Mouse (Mus musculus): ENCODE measurements around the gene Tssk1. TPM values are rescaled to one million over a fixed set of nuclear protein-coding genes. Genes with fewer than 3 reads are reported as not detected.

Tssk1 gene
- polyA plus RNA-seq, 1 experiment from 2014 or later: not detected

Other genes starting within 250 kb of the Tssk1 start
- gene Ccdc74a, start 247.8 kb upstream of the Tssk1 start, polyA plus RNA-seq (2015; fragmentation: Nextera tagmentation; extraction: Ambion mirVana): 8.7 and 10.4 TPM in 2 replicates
- 53.3 and 56.4 TPM in 2 replicates for gene Med15, start 161.3 kb upstream of the Tssk1 start, polyA plus RNA-seq (2015; fragmentation: Nextera tagmentation; extraction: Ambion mirVana)
- gene Klhl22, start 134.6 kb upstream of the Tssk1 start, polyA plus RNA-seq (2015; fragmentation: Nextera tagmentation; extraction: Ambion mirVana): 88.8 and 97.7 TPM in 2 replicates
- 30.9 and 39.0 TPM in 2 replicates for gene Scarf2, start 96.9 kb upstream of the Tssk1 start, polyA plus RNA-seq (2015; fragmentation: Nextera tagmentation; extraction: Ambion mirVana)
- gene B830017H08Rik, start 61.1 kb upstream of the Tssk1 start, polyA plus RNA-seq (2015; fragmentation: Nextera tagmentation; extraction: Ambion mirVana): 0.36 and 0.45 TPM in 2 replicates
- gene Car15, start 55.9 kb upstream of the Tssk1 start, polyA plus RNA-seq (2015; fragmentation: Nextera tagmentation; extraction: Ambion mirVana): 2.2 and 3.0 TPM in 2 replicates
- gene Gm20518, start 2.6 kb upstream of the Tssk1 start, polyA plus RNA-seq (2015; fragmentation: Nextera tagmentation; extraction: Ambion mirVana): 0.14 and 0.39 TPM in 2 replicates
- gene Dgcr2, start 4.3 kb downstream of the Tssk1 start, polyA plus RNA-seq (2015; fragmentation: Nextera tagmentation; extraction: Ambion mirVana): 96.8 and 97.0 TPM in 2 replicates
- 0.20 TPM in 1 of 2 replicates, not detected in the other for gene Tssk2, start 4.4 kb downstream of the Tssk1 start, polyA plus RNA-seq (2015; fragmentation: Nextera tagmentation; extraction: Ambion mirVana)
- gene Ess2, start 17.1 kb downstream of the Tssk1 start, polyA plus RNA-seq (2015; fragmentation: Nextera tagmentation; extraction: Ambion mirVana): 43.7 and 46.9 TPM in 2 replicates
- gene Gsc2, start 20.8 kb downstream of the Tssk1 start, polyA plus RNA-seq (2015; fragmentation: Nextera tagmentation; extraction: Ambion mirVana): not detected in 2 replicates
- 77.7 and 90.5 TPM in 2 replicates for gene Slc25a1, start 34.0 kb downstream of the Tssk1 start, polyA plus RNA-seq (2015; fragmentation: Nextera tagmentation; extraction: Ambion mirVana)
- gene Vpreb2, start 86.2 kb downstream of the Tssk1 start, polyA plus RNA-seq (2015; fragmentation: Nextera tagmentation; extraction: Ambion mirVana): not detected in 2 replicates
- gene Dgcr6, start 158.6 kb downstream of the Tssk1 start, polyA plus RNA-seq (2015; fragmentation: Nextera tagmentation; extraction: Ambion mirVana): 118 and 123 TPM in 2 replicates
- 8.2 and 10.5 TPM in 2 replicates for gene Prodh, start 196.0 kb downstream of the Tssk1 start, polyA plus RNA-seq (2015; fragmentation: Nextera tagmentation; extraction: Ambion mirVana)
- 5.6 and 6.3 TPM in 2 replicates for gene Rtn4r, start 233.4 kb downstream of the Tssk1 start, polyA plus RNA-seq (2015; fragmentation: Nextera tagmentation; extraction: Ambion mirVana)